In the genomic region with DNA sequence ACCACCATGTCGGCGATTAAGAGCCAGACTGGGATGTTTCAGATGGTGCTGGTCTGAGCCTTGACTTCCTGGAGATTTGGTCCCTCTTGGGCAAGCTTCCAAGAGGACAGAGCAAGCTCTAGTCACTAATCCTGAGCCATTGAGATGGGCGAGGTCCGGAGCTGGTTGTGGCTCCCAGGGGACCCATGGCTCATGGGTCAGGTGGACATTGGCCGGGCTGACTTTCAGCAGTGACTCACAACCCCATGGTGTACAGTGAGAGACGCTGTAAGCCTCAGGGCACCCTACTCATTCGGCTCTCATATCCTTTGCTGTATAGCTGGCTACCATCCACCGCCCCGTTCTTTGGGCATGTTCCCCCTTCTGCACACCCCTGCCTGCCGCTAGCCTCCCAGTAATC, we compare ENCODE assay signal across 18 mouse cellular contexts. TPM values are rescaled to one million over a fixed set of nuclear protein-coding genes. Genes with fewer than 3 reads are reported as not detected.
"Had no signal": no experiment of that assay in that cellular context is flagged by ENCODE, and none has a peak within 500 bp of the region (broad histone marks: within the 10 kb centered on the region; RNA-seq: fewer than 3 reads in every experiment).

No protein-coding gene starts in this region.

- H3K4me2 ChIP-seq: limb, embryonic 12.5 days; liver, embryonic 15.5 days; midbrain, embryonic 11.5 days; midbrain, embryonic 15.5 days had no signal

- H3K36me3 ChIP-seq: limb, embryonic 12.5 days; liver, embryonic 15.5 days; midbrain, embryonic 15.5 days had no signal

- H3K4me1 ChIP-seq: liver, embryonic 15.5 days had no signal

- H3K9me3 ChIP-seq: liver, embryonic 15.5 days; midbrain, embryonic 15.5 days had no signal

- H3K27ac ChIP-seq: kidney, postnatal 0 days; limb, embryonic 12.5 days; liver, embryonic 15.5 days; macrophage; midbrain, embryonic 15.5 days had no signal

- H3K4me3 ChIP-seq: limb, embryonic 12.5 days; liver, embryonic 15.5 days; megakaryocyte, embryonic 14.5 days; midbrain, embryonic 15.5 days had no signal

- DNase-seq: kidney, adult 9 months; kidney, postnatal 36 days; layer of hippocampus, adult 9-11 months; layer of hippocampus, postnatal 36 days; lung, adult 2 months; lung, postnatal 10 days; right cerebral cortex, postnatal 14 days; thymus, postnatal 4 days had no signal

- ATAC-seq: midbrain, embryonic 15.5 days had no signal

- H3K9ac ChIP-seq: limb, embryonic 12.5 days; liver, embryonic 15.5 days; midbrain, embryonic 15.5 days had no signal

RNA-seq across cellular contexts. Expression of a gene that starts 6.4 kb away (rescaled TPM):
- polyA plus RNA-seq: liver, adult 2 months; macrophage; neural tube, embryonic 14.5 days; spleen, adult 2 months had no signal

RNA-seq across cellular contexts. Expression of a gene that starts 18.1 kb away (rescaled TPM):
- polyA plus RNA-seq: liver, embryonic 15.5 days; macrophage had no signal
